Mouse (Mus musculus) adrenal gland, postnatal 36 days (tissue): ENCODE results near the gene Rbm18. TPM values are rescaled to one million over a fixed set of nuclear protein-coding genes. Genes with fewer than 3 reads are reported as not detected.

Source experiments
- DNase-seq, 2 experiments: peaks; one replicate each; pipeline ENCODE4 v3.0.0; 2021; ENCODE audit warnings: mixed read lengths in 1 of 2
- total RNA-seq, 2 experiments: library from RNA; stranded (reverse); gene quantifications; 2 replicates each; pipeline ENCODE4 v1.2.3; 2021

The Rbm18 gene
- total RNA-seq, 2 experiments from 2014 or later, result 28.9 to 30.8 TPM

- DNase-seq, result peak in 1 of 2 experiments; percentile 45
These were observed 62.8 kb downstream of the Rbm18 start for GRCm38 (mm10) chr2:36073781-36074180.

GRCm38 (mm10) chr2:36071660-36072305, 64.8 kb downstream of the Rbm18 start:
- no peak for DNase-seq

- DNase-seq, result no peak
These were observed 69.4 kb downstream of the Rbm18 start for GRCm38 (mm10) chr2:36067132-36067531.

Other genes with a start within 250 kb of the Rbm18 start
- 10 to 100 TPM in 1 of 2 experiments, 1 to 10 TPM in 1; 1.7 to 23.0 TPM for gene Ttll11, start 156.9 kb downstream of the Rbm18 start, total RNA-seq
- gene Ndufa8, start 87.4 kb downstream of the Rbm18 start, total RNA-seq, result 100 to 1,000 TPM; 205 to 220 TPM
- gene Morn5, start 87.3 kb downstream of the Rbm18 start, total RNA-seq, result 1 to 10 TPM in 1 of 2 experiments, under 1 TPM in 1; 0.56 to 1.1 TPM
- 1 to 10 TPM; 1.6 to 1.8 TPM for gene Lhx6, start 31.4 kb downstream of the Rbm18 start, total RNA-seq
- gene Mrrf, start 384 bp downstream of the Rbm18 start, total RNA-seq, result 10 to 100 TPM; 24.3 to 28.4 TPM
- 10 to 100 TPM; 11.7 to 14.4 TPM for gene Ptgs1, start 93.7 kb upstream of the Rbm18 start, total RNA-seq
- gene Olfr338, start 236.7 kb upstream of the Rbm18 start, total RNA-seq, result not detected